Mouse (Mus musculus) forebrain, embryonic 10.5 days (tissue): Measurements from ENCODE around the gene Clstn2. TPM values are rescaled to one million over a fixed set of nuclear protein-coding genes. Genes with fewer than 3 reads are reported as not detected.

Experiments used
- DNase-seq: peaks from one replicate; pipeline ENCODE4 v3.0.0-alpha.2; 2017; ENCODE audit warnings: low spot score; ENCODE audit errors: extremely low spot score
- H3K27ac ChIP-seq: fragments of 300-500 bp; sonication (generic); 2 replicates; pipeline ENCODE4 v1.5.1; 2016; ENCODE audit warnings: mild to moderate bottlenecking
- H3K27me3 ChIP-seq: fragments of 300-500 bp; sonication (generic); 2 replicates; pipeline ENCODE4 v1.6.1; 2016; ENCODE audit warnings: mild to moderate bottlenecking; ENCODE audit not compliant: poor library complexity, severe bottlenecking
- H3K36me3 ChIP-seq: fragments of 300-500 bp; sonication (generic); replicated peaks from 2 replicates; pipeline ENCODE4 v1.6.1; 2016; ENCODE audit warnings: mild to moderate bottlenecking, moderate library complexity
- H3K4me1 ChIP-seq: fragments of 300-500 bp; sonication (generic); 2 replicates; pipeline ENCODE4 v1.6.1; 2016
- H3K4me3 ChIP-seq: fragments of 300-500 bp; sonication (generic); 2 replicates; pipeline ENCODE4 v1.5.1; 2016; ENCODE audit warnings: mild to moderate bottlenecking, moderate library complexity
- H3K9me3 ChIP-seq: fragments of 300-500 bp; sonication (generic); 2 replicates; pipeline ENCODE4 v1.6.1; 2016; ENCODE audit warnings: mild to moderate bottlenecking, moderate library complexity
- WGBS: fragments of 180-500 bp; shearing (Covaris S2); methylation state at CpG from one replicate; pipeline ENCODE4 v1.1.7; 2016; 5-methylcytosine and 5-hydroxymethylcytosine counted together
- polyA plus RNA-seq: library from polyadenylated mRNA; unstranded; fragments of >200 nt; fragmentation: Nextera tagmentation; extraction: Ambion mirVana; gene quantifications from 2 replicates; pipeline ENCODE4 v1.2.1, GENCODE M21; 2016

Gene Clstn2
- polyA plus RNA-seq, 1 experiment from 2014 or later, result 0.40 TPM

GRCm38 (mm10) chr9:97495056-97495455 is 537.9 kb downstream of the Clstn2 start:
- Histone ChIP-seq H3K4me1 (no peaks in the 10 kb centered on the region), H3K4me3 (no peak overlapping the region), H3K27ac (no peak overlapping the region), H3K9me3 (no peaks in the 10 kb centered on the region), H3K27me3 (no peaks in the 10 kb centered on the region), H3K36me3 (no peaks in the 10 kb centered on the region)
- DNase-seq, result no peak
- 98% methylated on average over 6 of the region's 6 CpGs for WGBS

- DNase-seq, result no peak
- Histone ChIP-seq H3K9me3 (no peaks in the 10 kb centered on the region), H3K4me1 (no peaks in the 10 kb centered on the region), H3K27me3 (no peaks in the 10 kb centered on the region), H3K36me3 (no peaks in the 10 kb centered on the region), H3K4me3 (no peak overlapping the region), H3K27ac (no peak overlapping the region)
- 77% methylated on average over 2 of the region's 2 CpGs for WGBS
These were observed 541.4 kb downstream of the Clstn2 start for GRCm38 (mm10) chr9:97491626-97492025.

GRCm38 (mm10) chr9:97490591-97491176 is 542.3 kb downstream of the Clstn2 start:
- no peaks in the 10 kb centered on the region for H3K4me1 ChIP-seq
- no peak overlapping the region for H3K4me3 ChIP-seq
- H3K36me3 ChIP-seq, result no peaks in the 10 kb centered on the region
- no peaks in the 10 kb centered on the region for H3K9me3 ChIP-seq
- no peak overlapping the region for H3K27ac ChIP-seq
- DNase-seq, result no peak
- WGBS, result 88% methylated on average over 2 of the region's 2 CpGs
- no peaks in the 10 kb centered on the region for H3K27me3 ChIP-seq

- Histone ChIP-seq H3K27ac (no peak overlapping the region), H3K4me3 (no peak overlapping the region), H3K27me3 (no peaks in the 10 kb centered on the region), H3K4me1 (no peaks in the 10 kb centered on the region), H3K9me3 (no peaks in the 10 kb centered on the region), H3K36me3 (no peaks in the 10 kb centered on the region)
- DNase-seq, result no peak
- 91% methylated on average over 7 of the region's 7 CpGs for WGBS
These were observed 546.2 kb downstream of the Clstn2 start for GRCm38 (mm10) chr9:97486826-97487225.

GRCm38 (mm10) chr9:97481187-97481586 is 551.8 kb downstream of the Clstn2 start:
- WGBS, result 84% methylated on average over 1 of the region's 1 CpGs
- Histone ChIP-seq H3K4me1 (peaks cover 12% of the 10 kb centered on the region), H3K27me3 (no peaks in the 10 kb centered on the region), H3K4me3 (no peak overlapping the region), H3K9me3 (no peaks in the 10 kb centered on the region), H3K27ac (no peak overlapping the region), H3K36me3 (no peaks in the 10 kb centered on the region)
- DNase-seq, result no peak

- Histone ChIP-seq H3K4me1 (peaks cover 12% of the 10 kb centered on the region), H3K36me3 (no peaks in the 10 kb centered on the region), H3K27ac (no peak overlapping the region), H3K27me3 (no peaks in the 10 kb centered on the region), H3K9me3 (no peaks in the 10 kb centered on the region), H3K4me3 (no peak overlapping the region)
- DNase-seq, result no peak
- 26% methylated on average over 2 of the region's 2 CpGs for WGBS
These were observed 556.0 kb downstream of the Clstn2 start for GRCm38 (mm10) chr9:97476961-97477360.

- no peaks in the 10 kb centered on the region for H3K9me3 ChIP-seq
- H3K27me3 ChIP-seq, result no peaks in the 10 kb centered on the region
- no peak overlapping the region for H3K27ac ChIP-seq
- peaks cover 12% of the 10 kb centered on the region for H3K4me1 ChIP-seq
- H3K36me3 ChIP-seq, result no peaks in the 10 kb centered on the region
- DNase-seq, result no peak
- WGBS, result 82% methylated on average over 3 of the region's 3 CpGs
- no peak overlapping the region for H3K4me3 ChIP-seq
These were observed 556.5 kb downstream of the Clstn2 start for GRCm38 (mm10) chr9:97476456-97476855.

- H3K4me1 ChIP-seq, result peaks cover 12% of the 10 kb centered on the region
- no peaks in the 10 kb centered on the region for H3K36me3 ChIP-seq
- WGBS, result 98% methylated on average over 6 of the region's 6 CpGs
- no peak overlapping the region for H3K27ac ChIP-seq
- H3K27me3 ChIP-seq, result no peaks in the 10 kb centered on the region
- no peak overlapping the region for H3K4me3 ChIP-seq
- no peaks in the 10 kb centered on the region for H3K9me3 ChIP-seq
- no peak for DNase-seq
These were observed 558.1 kb downstream of the Clstn2 start for GRCm38 (mm10) chr9:97474896-97475295.

- no peaks in the 10 kb centered on the region for H3K9me3 ChIP-seq
- no peaks in the 10 kb centered on the region for H3K27me3 ChIP-seq
- H3K4me3 ChIP-seq, result no peak overlapping the region
- no peak overlapping the region for H3K27ac ChIP-seq
- no peaks in the 10 kb centered on the region for H3K36me3 ChIP-seq
- 92% methylated on average over 7 of the region's 7 CpGs for WGBS
- DNase-seq, result no peak
- no peaks in the 10 kb centered on the region for H3K4me1 ChIP-seq
These were observed 561.9 kb downstream of the Clstn2 start for GRCm38 (mm10) chr9:97471014-97471591.

GRCm38 (mm10) chr9:97460452-97460851 is 572.5 kb downstream of the Clstn2 start:
- H3K36me3 ChIP-seq, result no peaks in the 10 kb centered on the region
- WGBS, result 73% methylated on average over 6 of the region's 6 CpGs
- no peaks in the 10 kb centered on the region for H3K4me1 ChIP-seq
- no peaks in the 10 kb centered on the region for H3K27me3 ChIP-seq
- DNase-seq, result no peak
- no peak overlapping the region for H3K4me3 ChIP-seq
- no peaks in the 10 kb centered on the region for H3K9me3 ChIP-seq
- H3K27ac ChIP-seq, result no peak overlapping the region

GRCm38 (mm10) chr9:97459745-97460144 is 573.2 kb downstream of the Clstn2 start:
- no peak for DNase-seq
- Histone ChIP-seq H3K27ac (no peak overlapping the region), H3K9me3 (no peaks in the 10 kb centered on the region), H3K27me3 (no peaks in the 10 kb centered on the region), H3K4me1 (no peaks in the 10 kb centered on the region), H3K4me3 (no peak overlapping the region), H3K36me3 (no peaks in the 10 kb centered on the region)
- WGBS, result 85% methylated on average over 4 of the region's 4 CpGs

GRCm38 (mm10) chr9:97449316-97450050 is 583.5 kb downstream of the Clstn2 start:
- no peak overlapping the region for H3K4me3 ChIP-seq
- 92% methylated on average over 13 of the region's 13 CpGs for WGBS
- H3K4me1 ChIP-seq, result no peaks in the 10 kb centered on the region; the same call in 1 of the 2 replicates
- H3K36me3 ChIP-seq, result no peaks in the 10 kb centered on the region
- no peaks in the 10 kb centered on the region for H3K9me3 ChIP-seq
- DNase-seq, result no peak
- no peak overlapping the region for H3K27ac ChIP-seq
- no peaks in the 10 kb centered on the region for H3K27me3 ChIP-seq

- no peaks in the 10 kb centered on the region for H3K27me3 ChIP-seq
- no peaks in the 10 kb centered on the region for H3K4me1 ChIP-seq
- H3K27ac ChIP-seq, result no peak overlapping the region
- no peak for DNase-seq
- no peaks in the 10 kb centered on the region for H3K36me3 ChIP-seq
- no peaks in the 10 kb centered on the region for H3K9me3 ChIP-seq
- no peak overlapping the region for H3K4me3 ChIP-seq
- 92% methylated on average over 7 of the region's 7 CpGs for WGBS
These were observed 592.9 kb downstream of the Clstn2 start for GRCm38 (mm10) chr9:97439872-97440636.
